Mouse (Mus musculus): ENCODE measurements at regions not wholly inside any gene's neighbourhood (a gene's known extent, or its start where the extent isn't known, plus 50 kb on each side); places are given as distances from the start of the nearest gene placed in this dataset.

- TF ChIP-seq POLR2A (IDR thresholded peaks at IDR 0.05; ENCODE audit: low read depth, low read length) (no peak), CTCF (IDR thresholded peaks at IDR 0.05; ENCODE audit: extremely low read depth, insufficient read depth, insufficient read length, insufficient replicate concordance) (no peak)
Measured at GRCm38 (mm10) chr17:83069246-83069645, 145.8 kb upstream of the Pkdcc start.

Data from spleen, adult 2 months (tissue).